Mouse (Mus musculus): ENCODE data around the gene Commd6.

The Commd6 gene

GRCm38 (mm10) chr14:101640153-101640843 lies at the start of gene Commd6:
TSS of gene Commd6 (minus strand) at chr14:101640686.
- peak; percentile 91 for DNase-seq (ENCODE audit: low read depth, low spot score)

GRCm38 (mm10) chr14:101688406-101688805 lies 47.9 kb upstream of the Commd6 start:
- DNase-seq (ENCODE audit: low read depth, low spot score), result no peak

- DNase-seq (ENCODE audit: low read depth, low spot score), result no peak
Observed at GRCm38 (mm10) chr14:101687696-101688095, 47.2 kb upstream of the Commd6 start.

- no peak for DNase-seq (ENCODE audit: low read depth, low spot score)
Observed at GRCm38 (mm10) chr14:101672226-101672625, 31.7 kb upstream of the Commd6 start.

GRCm38 (mm10) chr14:101668626-101669025 lies 28.1 kb upstream of the Commd6 start:
- no peak for DNase-seq (ENCODE audit: low read depth, low spot score)

GRCm38 (mm10) chr14:101666536-101666935 lies 26.1 kb upstream of the Commd6 start:
- DNase-seq (ENCODE audit: low read depth, low spot score), result no peak

- no peak for DNase-seq (ENCODE audit: low read depth, low spot score)
Observed at GRCm38 (mm10) chr14:101666056-101666455, 25.6 kb upstream of the Commd6 start.

- no peak for DNase-seq (ENCODE audit: low read depth, low spot score)
Observed at GRCm38 (mm10) chr14:101664274-101664673, 23.8 kb upstream of the Commd6 start.

GRCm38 (mm10) chr14:101661654-101662412 lies 21.3 kb upstream of the Commd6 start:
- no peak for DNase-seq (ENCODE audit: low read depth, low spot score)

- DNase-seq (ENCODE audit: low read depth, low spot score), result peak; percentile 63
Observed at GRCm38 (mm10) chr14:101656307-101656706, 15.8 kb upstream of the Commd6 start.

- no peak for DNase-seq (ENCODE audit: low read depth, low spot score)
Observed at GRCm38 (mm10) chr14:101654526-101654909, 14.0 kb upstream of the Commd6 start.

GRCm38 (mm10) chr14:101653581-101654525 lies 13.4 kb upstream of the Commd6 start, which contains the start of gene Uchl3:
TSS of gene Uchl3 (plus strand) at chr14:101653967.
- DNase-seq (ENCODE audit: low read depth, low spot score), result peak; percentile 90

GRCm38 (mm10) chr14:101652571-101652970 lies 12.1 kb upstream of the Commd6 start:
- DNase-seq (ENCODE audit: low read depth, low spot score), result no peak

- no peak for DNase-seq (ENCODE audit: low read depth, low spot score)
Observed at GRCm38 (mm10) chr14:101650551-101650950, 10.1 kb upstream of the Commd6 start.

GRCm38 (mm10) chr14:101644948-101645347 lies 4.5 kb upstream of the Commd6 start:
- no peak for DNase-seq (ENCODE audit: low read depth, low spot score)

GRCm38 (mm10) chr14:101637381-101637780 lies 3.1 kb downstream of the Commd6 start:
- DNase-seq (ENCODE audit: low read depth, low spot score), result no peak

GRCm38 (mm10) chr14:101635765-101636164 lies 4.7 kb downstream of the Commd6 start:
- no peak for DNase-seq (ENCODE audit: low read depth, low spot score)

- DNase-seq (ENCODE audit: low read depth, low spot score), result no peak
Observed at GRCm38 (mm10) chr14:101630548-101630947, 9.9 kb downstream of the Commd6 start.

GRCm38 (mm10) chr14:101617680-101618079 lies 22.8 kb downstream of the Commd6 start:
- no peak for DNase-seq (ENCODE audit: low read depth, low spot score)

- DNase-seq (ENCODE audit: low read depth, low spot score), result no peak
Observed at GRCm38 (mm10) chr14:101616178-101616577, 24.3 kb downstream of the Commd6 start.

- DNase-seq (ENCODE audit: low read depth, low spot score), result no peak
Observed at GRCm38 (mm10) chr14:101613206-101613605, 27.3 kb downstream of the Commd6 start.

- no peak for DNase-seq (ENCODE audit: low read depth, low spot score)
Observed at GRCm38 (mm10) chr14:101610701-101611100, 29.8 kb downstream of the Commd6 start.
